Mouse (Mus musculus): ENCODE measurements at regions not wholly inside any gene's neighbourhood (a gene's known extent, or its start where the extent isn't known, plus 50 kb on each side); places are given as distances from the start of the nearest gene placed in this dataset.

GRCm38 (mm10) chr1:73545401-73545800, 529.7 kb upstream of the Tnp1 start:
- DNase-seq (ENCODE audit: low spot score in 2 of 2), result no peak

- DNase-seq (ENCODE audit: low spot score in 2 of 2), result no peak
These were observed 525.7 kb upstream of the Tnp1 start for GRCm38 (mm10) chr1:73541371-73541770.

DNA sequence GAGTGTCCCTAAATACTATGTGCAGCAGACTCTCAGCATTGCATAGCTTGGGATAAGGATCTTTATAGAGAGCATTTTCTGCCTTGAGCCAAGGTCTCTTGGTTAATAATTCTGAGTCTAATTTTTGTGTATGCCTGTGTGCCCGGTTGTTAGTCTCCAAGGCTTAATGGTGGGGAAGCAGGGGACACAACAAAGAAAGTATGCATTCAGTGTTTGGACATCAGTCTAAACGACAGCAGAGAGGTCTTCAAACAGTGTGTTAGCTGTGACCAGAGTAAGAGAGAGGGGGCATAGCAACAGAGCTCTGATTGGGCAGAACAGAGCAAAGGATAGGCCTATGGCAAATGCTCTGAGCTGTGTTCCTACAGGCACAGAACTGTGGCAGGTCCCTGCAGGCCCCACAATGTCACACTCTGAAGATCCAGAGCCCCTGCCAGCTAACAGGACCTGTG, 522.7 kb upstream of the Tnp1 start:
- no peak for DNase-seq (ENCODE audit: low spot score in 2 of 2)

DNA sequence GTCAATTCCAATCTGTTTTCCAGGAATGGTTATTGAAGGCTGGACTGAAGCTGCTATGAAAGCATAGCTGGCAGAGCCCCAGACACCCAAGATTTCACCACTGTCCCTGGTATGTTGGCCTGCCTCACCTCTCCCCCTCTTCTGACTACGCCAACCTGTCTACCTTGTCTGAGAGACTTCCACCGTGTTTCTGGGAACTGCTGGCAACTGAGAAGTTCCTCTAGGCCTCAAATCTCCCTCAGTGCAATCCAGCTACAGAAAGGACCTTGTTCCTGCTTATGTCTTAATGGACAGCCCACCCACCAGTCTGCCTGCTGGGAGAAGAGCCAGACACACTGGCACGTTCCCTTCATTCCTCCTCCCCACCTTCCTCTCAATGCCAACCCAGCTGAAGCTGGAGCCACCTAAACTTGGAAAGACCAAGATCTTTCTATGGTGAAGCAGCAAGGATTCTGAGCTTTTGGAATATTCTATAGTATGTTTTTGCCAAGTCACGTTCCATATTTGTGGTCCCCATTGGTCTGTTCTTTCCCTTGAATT, 520.1 kb upstream of the Tnp1 start:
- DNase-seq (ENCODE audit: low spot score in 2 of 2), result peak in 1 of 2 experiments; percentile 11

- no peak for DNase-seq (ENCODE audit: low spot score in 2 of 2)
These were observed 517.8 kb upstream of the Tnp1 start for GRCm38 (mm10) chr1:73533526-73533925.

GRCm38 (mm10) chr1:73532316-73532715, 516.6 kb upstream of the Tnp1 start:
- no peak for DNase-seq (ENCODE audit: low spot score in 2 of 2)

DNA sequence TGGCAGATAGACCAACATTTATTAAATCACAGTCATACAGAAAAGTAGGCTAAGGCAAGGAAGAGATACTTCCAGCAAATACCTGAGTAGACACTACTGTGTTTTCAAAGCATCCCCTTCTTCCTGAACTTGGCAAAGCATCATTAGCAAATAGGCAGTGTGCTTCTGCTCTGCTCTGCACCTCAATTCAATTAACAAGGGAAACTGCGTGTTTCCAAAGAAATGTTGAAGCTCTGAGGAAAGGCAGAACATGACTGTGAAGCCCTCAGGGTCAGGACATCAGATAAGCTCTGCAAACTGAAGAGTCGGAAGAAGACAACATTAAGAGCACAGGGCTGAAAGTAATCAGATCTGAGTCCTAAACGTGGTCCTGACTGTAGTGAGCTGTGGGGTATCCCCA, 516.1 kb upstream of the Tnp1 start:
- DNase-seq (ENCODE audit: low spot score in 2 of 2), result no peak

GRCm38 (mm10) chr1:73530326-73530725, 514.6 kb upstream of the Tnp1 start:
- no peak for DNase-seq (ENCODE audit: low spot score in 2 of 2)

DNA sequence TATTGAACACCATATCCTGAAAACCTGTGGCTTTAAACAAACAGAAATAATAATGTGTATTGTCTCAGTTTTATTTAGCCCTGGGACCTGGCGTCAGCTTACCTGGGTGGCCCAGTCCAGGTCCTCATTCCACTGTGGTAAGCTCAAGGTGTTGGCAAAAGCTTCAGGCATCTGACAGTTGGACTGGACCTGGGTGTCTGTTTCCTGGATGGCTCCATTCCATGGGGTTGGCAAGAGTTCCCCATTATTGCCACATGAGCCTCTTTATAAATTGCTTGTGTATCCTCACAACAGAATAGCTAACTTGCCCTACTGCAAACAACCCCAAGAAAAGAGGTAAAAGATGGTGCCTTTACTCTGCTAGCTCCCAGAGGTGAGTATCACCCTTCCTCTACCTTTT, 512.9 kb upstream of the Tnp1 start:
- no peak for DNase-seq (ENCODE audit: low spot score in 2 of 2)

- DNase-seq (ENCODE audit: low spot score in 2 of 2), result no peak
These were observed 500.7 kb upstream of the Tnp1 start for GRCm38 (mm10) chr1:73516441-73516840.

DNA sequence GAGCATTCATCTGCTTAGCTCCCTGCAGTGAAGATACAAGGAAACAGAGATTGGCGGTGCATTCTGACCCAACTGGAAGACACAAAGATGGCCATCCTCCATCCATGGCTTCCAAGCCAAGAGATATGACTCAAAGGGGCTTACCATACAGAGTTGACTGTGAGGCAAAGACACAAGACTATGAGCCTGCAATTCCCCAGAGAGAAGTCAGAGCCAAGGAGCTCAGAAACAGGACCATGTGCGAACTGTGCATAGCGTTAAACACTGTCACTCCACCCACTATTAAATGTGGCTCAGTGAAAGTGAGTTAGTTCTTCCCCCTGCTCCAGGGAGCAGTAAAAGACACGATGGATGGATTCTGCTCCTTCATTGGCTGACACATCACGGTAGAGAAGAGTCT, 500.1 kb upstream of the Tnp1 start:
- DNase-seq (ENCODE audit: low spot score in 2 of 2), result no peak

GRCm38 (mm10) chr1:73513822-73514221, 498.1 kb upstream of the Tnp1 start:
- no peak for DNase-seq (ENCODE audit: low spot score in 2 of 2)

- no peak for DNase-seq (ENCODE audit: low spot score in 2 of 2)
These were observed 497.1 kb upstream of the Tnp1 start for GRCm38 (mm10) chr1:73512836-73513235.

DNA sequence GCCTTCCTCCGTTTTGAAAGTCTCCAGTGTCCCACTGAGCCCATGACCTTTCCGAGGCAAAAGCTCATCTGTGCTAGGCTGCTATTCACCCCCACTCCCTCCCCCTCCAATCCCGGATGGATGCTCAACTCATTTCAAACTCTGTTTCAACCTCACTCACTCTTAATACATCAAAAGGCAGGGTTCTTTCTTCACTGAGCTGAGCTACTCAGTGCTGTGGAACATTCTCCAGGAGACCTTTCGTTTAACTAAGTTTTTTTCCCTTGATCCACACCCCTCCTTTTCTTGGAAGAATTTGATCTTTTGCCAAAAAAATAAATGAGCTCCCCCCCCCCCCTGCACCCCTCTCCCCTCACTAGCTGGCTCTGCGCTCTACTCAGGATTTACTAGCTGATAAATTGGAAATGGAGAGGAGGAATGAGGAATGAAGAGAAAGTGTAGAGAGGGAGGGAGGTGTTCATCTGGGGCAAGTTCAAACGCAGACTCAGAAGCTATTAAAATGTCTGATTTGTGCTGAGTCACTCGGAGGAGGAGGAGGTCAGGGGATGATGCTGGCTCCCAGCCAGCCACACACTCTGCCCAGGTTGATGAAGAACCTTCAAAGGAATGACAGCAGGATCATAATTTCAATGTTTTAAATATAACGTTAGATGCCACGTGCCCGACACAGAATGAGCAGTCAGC, 491.5 kb upstream of the Tnp1 start:
- no peak for DNase-seq (ENCODE audit: low spot score in 2 of 2)

DNA sequence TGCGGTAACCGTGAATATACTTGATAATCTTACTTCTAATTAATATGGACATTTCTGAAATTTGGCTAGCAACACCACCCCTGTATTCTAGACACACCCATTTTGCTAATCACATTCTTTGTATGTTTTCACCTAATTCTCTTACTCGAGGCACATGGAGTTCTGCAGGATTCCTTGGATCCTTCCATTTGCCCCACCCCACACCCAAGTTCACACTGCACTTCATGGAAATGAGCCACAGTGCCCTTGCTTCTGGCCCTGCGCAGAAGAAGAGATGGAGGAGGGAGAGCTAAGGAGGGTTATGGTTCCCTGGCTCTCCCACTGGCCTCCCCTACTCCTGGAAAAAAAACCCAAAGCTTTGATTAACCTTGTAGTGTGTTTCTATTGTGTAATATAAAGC, 487.9 kb upstream of the Tnp1 start:
- no peak for DNase-seq (ENCODE audit: low spot score in 2 of 2)

DNA sequence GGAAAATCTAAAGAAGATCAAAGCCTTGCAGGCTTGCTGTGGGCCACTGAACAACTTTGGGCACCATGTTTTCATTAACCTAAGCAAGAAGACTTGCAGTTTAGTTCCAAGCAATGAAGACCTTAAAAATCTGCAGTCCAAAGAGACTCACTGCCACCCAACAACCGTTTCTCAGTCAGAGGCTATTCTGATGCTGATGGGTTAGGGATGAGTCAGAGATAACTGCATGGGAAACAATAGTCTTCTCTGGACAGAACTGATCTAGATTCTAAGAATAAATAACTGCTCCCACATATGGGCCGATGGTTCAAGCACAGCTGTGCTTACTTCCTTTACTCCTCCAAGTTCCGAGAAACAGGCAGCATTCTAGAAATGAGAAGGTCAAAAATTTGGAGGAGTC, 485.0 kb upstream of the Tnp1 start:
- no peak for DNase-seq (ENCODE audit: low spot score in 2 of 2)

DNA sequence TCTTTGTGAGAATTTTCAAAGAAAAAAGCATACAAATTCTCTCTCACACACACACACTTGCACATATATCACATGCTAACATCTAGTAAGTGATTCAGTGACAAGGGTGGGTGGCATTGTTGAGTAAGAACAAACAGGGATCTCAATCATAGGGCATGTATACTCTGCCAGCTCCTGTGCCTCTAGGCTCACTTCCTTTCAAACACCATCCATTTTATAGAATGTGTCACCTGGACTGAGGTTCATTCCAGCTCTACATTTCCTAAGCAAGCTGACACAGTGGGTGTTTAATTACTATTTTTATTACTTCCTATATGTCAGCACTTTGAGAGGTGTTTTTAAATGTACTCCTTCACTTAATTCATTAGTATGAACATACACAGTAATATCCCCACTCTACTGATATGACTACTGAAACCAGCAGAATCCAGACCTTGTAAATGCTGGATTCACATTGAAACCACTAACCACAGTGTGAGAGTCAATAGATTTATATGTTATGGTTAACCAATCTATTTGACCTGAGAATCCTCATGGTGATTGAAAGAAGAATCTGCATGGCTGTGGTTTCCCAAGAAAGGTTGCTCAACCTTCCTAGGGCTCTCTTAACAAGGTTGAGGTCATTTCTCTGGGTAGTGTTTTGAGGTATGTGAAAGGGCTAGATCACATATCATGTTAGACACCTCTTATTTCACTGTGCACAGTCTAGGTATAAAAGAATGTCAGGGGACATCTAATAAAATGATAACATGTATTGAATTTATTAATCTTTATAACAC, 480.5 kb upstream of the Tnp1 start:
- no peak for DNase-seq (ENCODE audit: low spot score in 2 of 2)

DNA sequence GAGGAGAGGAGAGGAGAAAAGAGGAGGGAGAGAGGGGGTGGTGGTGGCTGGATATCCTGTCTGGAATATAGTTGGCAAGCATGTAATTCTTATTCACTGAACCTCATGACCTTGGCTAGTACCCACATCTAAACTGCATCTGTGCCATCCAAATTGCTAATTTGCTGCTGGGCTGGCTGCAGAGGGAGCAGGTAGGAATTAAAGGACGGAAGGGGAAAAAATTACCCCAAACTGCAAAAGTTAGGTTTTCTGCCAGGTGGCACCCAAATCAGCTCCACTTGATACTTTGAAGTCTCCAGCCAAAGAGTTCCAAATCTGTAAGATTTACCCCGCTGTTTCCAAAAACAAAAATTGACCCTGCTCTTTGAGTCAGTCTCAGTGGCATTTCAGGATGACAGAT, 466.2 kb upstream of the Tnp1 start:
- DNase-seq (ENCODE audit: low spot score in 2 of 2), result no peak

- DNase-seq (ENCODE audit: low spot score in 2 of 2), result no peak
These were observed 463.7 kb upstream of the Tnp1 start for GRCm38 (mm10) chr1:73479349-73479920.

GRCm38 (mm10) chr1:73460598-73460997, 444.9 kb upstream of the Tnp1 start:
- no peak for DNase-seq (ENCODE audit: low spot score in 2 of 2)

GRCm38 (mm10) chr1:73459754-73460534, 444.2 kb upstream of the Tnp1 start:
- no peak for DNase-seq (ENCODE audit: low spot score in 2 of 2)

GRCm38 (mm10) chr1:73457261-73457660, 441.6 kb upstream of the Tnp1 start:
- DNase-seq (ENCODE audit: low spot score in 2 of 2), result no peak
